Mouse (Mus musculus) thymus, adult 2 months (tissue): Measurements from ENCODE around the gene Cfap69. TPM values are rescaled to one million over a fixed set of nuclear protein-coding genes. Genes with fewer than 3 reads are reported as not detected.

Experiments
- DNase-seq: peaks from one replicate; pipeline ENCODE4 v3.0.0; 2021
- H3K27ac ChIP-seq: fragments of 200-500 bp; 2 replicates; pipeline ENCODE4 v1.5.1; 2012; ENCODE audit warnings: low read length, control low read depth; ENCODE audit not compliant: control insufficient read depth, insufficient read depth
- H3K27me3 ChIP-seq: fragments of 200-500 bp; 2 replicates; pipeline ENCODE4 v1.6.1; 2012; ENCODE audit warnings: mild to moderate bottlenecking, low read length, moderate library complexity, mixed read lengths; ENCODE audit not compliant: control insufficient read depth, insufficient read depth
- H3K36me3 ChIP-seq: fragments of 200-500 bp; 2 replicates; pipeline ENCODE4 v1.6.1; 2012; ENCODE audit warnings: mild to moderate bottlenecking, low read length, moderate library complexity; ENCODE audit not compliant: control insufficient read depth, insufficient read depth
- H3K4me1 ChIP-seq: fragments of 200-500 bp; replicated peaks from 2 replicates; pipeline ENCODE4 v1.6.1; 2012; ENCODE audit warnings: low read length; ENCODE audit not compliant: control insufficient read depth, insufficient read depth
- H3K4me3 ChIP-seq: fragments of 200-500 bp; 2 replicates; pipeline ENCODE4 v1.5.1; 2012; ENCODE audit warnings: mild to moderate bottlenecking, low read length, control low read depth, moderate library complexity; ENCODE audit not compliant: control insufficient read depth, insufficient read depth
- CTCF ChIP-seq: fragments of 200-500 bp; IDR thresholded peaks from 2 replicates; pipeline ENCODE4 v1.5.1; 2012; ENCODE audit warnings: mild to moderate bottlenecking, control low read depth, low read length, moderate library complexity, borderline replicate concordance; ENCODE audit not compliant: control insufficient read depth, poor library complexity, insufficient read depth; ENCODE audit errors: extremely low read depth
- POLR2A ChIP-seq: fragments of 200-500 bp; IDR thresholded peaks from 2 replicates; pipeline ENCODE4 v1.6.1; 2012; ENCODE audit warnings: mild to moderate bottlenecking, low read length, control low read depth, moderate library complexity; ENCODE audit not compliant: control insufficient read depth, poor library complexity, insufficient read depth; ENCODE audit errors: extremely low read depth
- WGBS: fragments of 180-500 bp; shearing (Covaris S2); methylation state at CpG from one replicate; pipeline ENCODE4 v1.1.7; 2018; 5-methylcytosine and 5-hydroxymethylcytosine counted together
- polyA plus RNA-seq: library from polyadenylated mRNA; depleted of rRNA; stranded (reverse); fragments of >200 nt; gene quantifications from 2 replicates; pipeline ENCODE4 v1.2.3, GENCODE M21; 2012; rRNA removed

Cfap69 gene
- polyA plus RNA-seq, 1 experiment = 0.34 TPM

GRCm38 (mm10) chr5:5536131-5536530 lies 127.9 kb downstream of the Cfap69 start:
- H3K4me1 ChIP-seq = no peaks in the 10 kb centered on the region
- no peaks in the 10 kb centered on the region for H3K36me3 ChIP-seq
- no peak overlapping the region for H3K27ac ChIP-seq
- no peaks in the 10 kb centered on the region for H3K27me3 ChIP-seq
- WGBS = 93% methylated on average over 1 of the region's 1 CpGs
- no peak for DNase-seq
- no peak overlapping the region for H3K4me3 ChIP-seq
- TF ChIP-seq POLR2A (no peak), CTCF (no peak)

- Histone ChIP-seq H3K4me1 (no peaks in the 10 kb centered on the region), H3K36me3 (no peaks in the 10 kb centered on the region), H3K4me3 (no peak overlapping the region), H3K27ac (no peak overlapping the region), H3K27me3 (no peaks in the 10 kb centered on the region)
- WGBS = 98% methylated on average over 3 of the region's 3 CpGs
- no peak for DNase-seq
- TF ChIP-seq POLR2A (no peak), CTCF (no peak)
Measured at GRCm38 (mm10) chr5:5533656-5534420, 130.2 kb downstream of the Cfap69 start.

Other genes starting within 250 kb of the Cfap69 start
- gene Cdk14, start 243.9 kb downstream of the Cfap69 start, polyA plus RNA-seq = 0.90 and 0.91 TPM in 2 replicates
- not detected in 2 replicates for gene 1700015F17Rik, start 185.1 kb downstream of the Cfap69 start, polyA plus RNA-seq
- 3.4 and 5.2 TPM in 2 replicates for gene Cldn12, start 149.3 kb downstream of the Cfap69 start, polyA plus RNA-seq
- 1.9 and 2.5 TPM in 2 replicates for gene Gtpbp10, start 104.7 kb downstream of the Cfap69 start, polyA plus RNA-seq
- gene Gm8773, start 90.4 kb downstream of the Cfap69 start, polyA plus RNA-seq = 0.39 TPM in 1 of 2 replicates, not detected in the other
- gene Steap2, start 30.3 kb upstream of the Cfap69 start, polyA plus RNA-seq = 0.23 and 0.42 TPM in 2 replicates
- not detected in 2 replicates for gene Steap1, start 85.1 kb upstream of the Cfap69 start, polyA plus RNA-seq